Mouse (Mus musculus) intestine, postnatal 0 days (tissue): ENCODE results near the gene Dcaf6. TPM values are rescaled to one million over a fixed set of nuclear protein-coding genes. Genes with fewer than 3 reads are reported as not detected.

Experiments
- ATAC-seq: fragments of 200-750 bp; cut with Nextera tagmentation; 2 replicates; pipeline ENCODE4 v1.8.0; 2017; ENCODE audit warnings: mild to moderate bottlenecking, moderate TSS enrichment, moderate library complexity
- H3K27ac ChIP-seq: fragments of 300-500 bp; sonication (generic); 2 replicates; pipeline ENCODE4 v1.5.1; 2014; ENCODE audit warnings: mild to moderate bottlenecking, low read depth, low read length, moderate library complexity
- H3K27me3 ChIP-seq: fragments of 300-500 bp; sonication (generic); replicated peaks from 2 replicates; pipeline ENCODE4 v1.6.1; 2014; ENCODE audit warnings: low read length, mixed read lengths; ENCODE audit not compliant: control insufficient read depth, insufficient read depth
- H3K36me3 ChIP-seq: fragments of 300-500 bp; sonication (generic); 2 replicates; pipeline ENCODE4 v1.6.1; 2014; ENCODE audit warnings: mild to moderate bottlenecking, moderate library complexity; ENCODE audit not compliant: control insufficient read depth, insufficient read depth
- H3K4me1 ChIP-seq: fragments of 300-500 bp; sonication (generic); replicated peaks from 2 replicates; pipeline ENCODE4 v1.6.1; 2014; ENCODE audit warnings: antibody characterized with exemption, low read length, mixed read lengths; ENCODE audit not compliant: control insufficient read depth, insufficient read depth
- H3K4me2 ChIP-seq: fragments of 300-500 bp; sonication (generic); replicated peaks from 2 replicates; pipeline ENCODE4 v1.6.1; 2014; ENCODE audit warnings: low read depth, mild to moderate bottlenecking, moderate library complexity
- H3K4me3 ChIP-seq: fragments of 300-500 bp; sonication (generic); 2 replicates; pipeline ENCODE4 v1.5.1; 2014; ENCODE audit warnings: low read depth, low read length
- H3K9ac ChIP-seq: fragments of 300-500 bp; sonication (generic); 2 replicates; pipeline ENCODE4 v1.6.1; 2014; ENCODE audit warnings: mild to moderate bottlenecking, low read depth, low read length
- H3K9me3 ChIP-seq: fragments of 300-500 bp; sonication (generic); 2 replicates; pipeline ENCODE4 v1.6.1; 2016; ENCODE audit warnings: mixed run types; ENCODE audit not compliant: control insufficient read depth
- CTCF ChIP-seq: sonication (generic); IDR thresholded peaks from 2 replicates; pipeline ENCODE4 v1.5.1; 2016; ENCODE audit warnings: low read depth, mild to moderate bottlenecking, control low read depth, antibody characterized with exemption, moderate library complexity
- WGBS: fragments of 180-500 bp; shearing (Covaris S2); extraction: QIAGEN DNeasy Blood & Tissue Kit; methylation state at CpG from one replicate; pipeline ENCODE4 v1.1.7; 2014; 5-methylcytosine and 5-hydroxymethylcytosine counted together
- polyA plus RNA-seq: library from polyadenylated mRNA; unstranded; fragments of >200 nt; fragmentation: Nextera tagmentation; extraction: Ambion mirVana; gene quantifications from 2 replicates; pipeline ENCODE4 v1.2.1, GENCODE M21; 2015

Gene Dcaf6
- polyA plus RNA-seq, 1 experiment from 2014 or later: 8.2 TPM

DNA sequence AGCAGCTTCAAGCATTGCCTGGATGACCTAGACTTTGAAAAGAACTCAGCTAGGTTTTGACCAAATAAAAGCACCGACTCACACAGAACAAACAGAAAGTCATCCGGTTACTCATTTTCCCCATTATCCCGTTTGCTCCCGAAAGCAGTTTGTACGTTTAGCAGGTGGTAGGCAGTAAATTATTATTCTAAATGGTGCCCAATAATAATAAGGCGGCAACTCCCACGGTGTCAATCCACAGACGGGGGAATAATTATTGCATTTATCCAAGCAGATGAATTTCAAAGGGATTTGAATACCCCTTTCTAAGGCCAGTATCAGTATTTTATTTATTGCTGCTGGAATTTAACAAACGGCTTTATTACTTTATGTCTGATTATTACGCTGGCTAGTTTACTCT lies 179.5 kb downstream of the Dcaf6 start:
- H3K4me2 ChIP-seq: peak overlapping the region; percentile 96
- H3K36me3 ChIP-seq: no peaks in the 10 kb centered on the region
- H3K9ac ChIP-seq: no peak overlapping the region
- H3K4me3 ChIP-seq: peak overlapping the region; percentile 68; the same call in 1 of the 2 replicates
- no peak overlapping the region for H3K27ac ChIP-seq
- H3K9me3 ChIP-seq: no peaks in the 10 kb centered on the region
- ATAC-seq: no peak
- TF ChIP-seq CTCF: no peak
- WGBS: 34% methylated on average over 10 of the region's 10 CpGs
- no peaks in the 10 kb centered on the region for H3K27me3 ChIP-seq
- 0 out of 2 replicates have a peak, but pooled peaks cover 3% of the 10 kb centered on the region for H3K4me1 ChIP-seq

Other genes starting within 250 kb of the Dcaf6 start
- 59.7 and 61.9 TPM in 2 replicates for gene Tiprl, start 223.5 kb downstream of the Dcaf6 start, polyA plus RNA-seq
- 0.35 and 0.63 TPM in 2 replicates for gene Gpr161, start 164.7 kb downstream of the Dcaf6 start, polyA plus RNA-seq
- gene Mpc2, start 162 bp upstream of the Dcaf6 start, polyA plus RNA-seq: 203 and 212 TPM in 2 replicates
- not detected in 2 replicates for gene Adcy10, start 24.7 kb upstream of the Dcaf6 start, polyA plus RNA-seq
- gene Mpzl1, start 174.1 kb upstream of the Dcaf6 start, polyA plus RNA-seq: 53.3 and 56.3 TPM in 2 replicates
- gene Rcsd1, start 249.3 kb upstream of the Dcaf6 start, polyA plus RNA-seq: 11.7 and 14.2 TPM in 2 replicates